Mouse (Mus musculus) ovary, postnatal 10 days (tissue): Measurements from ENCODE around the gene Best2.

Experiments used
- DNase-seq: peaks from one replicate; pipeline ENCODE4 v3.0.0; 2022; ENCODE audit warnings: low spot score

Best2 gene

DNA sequence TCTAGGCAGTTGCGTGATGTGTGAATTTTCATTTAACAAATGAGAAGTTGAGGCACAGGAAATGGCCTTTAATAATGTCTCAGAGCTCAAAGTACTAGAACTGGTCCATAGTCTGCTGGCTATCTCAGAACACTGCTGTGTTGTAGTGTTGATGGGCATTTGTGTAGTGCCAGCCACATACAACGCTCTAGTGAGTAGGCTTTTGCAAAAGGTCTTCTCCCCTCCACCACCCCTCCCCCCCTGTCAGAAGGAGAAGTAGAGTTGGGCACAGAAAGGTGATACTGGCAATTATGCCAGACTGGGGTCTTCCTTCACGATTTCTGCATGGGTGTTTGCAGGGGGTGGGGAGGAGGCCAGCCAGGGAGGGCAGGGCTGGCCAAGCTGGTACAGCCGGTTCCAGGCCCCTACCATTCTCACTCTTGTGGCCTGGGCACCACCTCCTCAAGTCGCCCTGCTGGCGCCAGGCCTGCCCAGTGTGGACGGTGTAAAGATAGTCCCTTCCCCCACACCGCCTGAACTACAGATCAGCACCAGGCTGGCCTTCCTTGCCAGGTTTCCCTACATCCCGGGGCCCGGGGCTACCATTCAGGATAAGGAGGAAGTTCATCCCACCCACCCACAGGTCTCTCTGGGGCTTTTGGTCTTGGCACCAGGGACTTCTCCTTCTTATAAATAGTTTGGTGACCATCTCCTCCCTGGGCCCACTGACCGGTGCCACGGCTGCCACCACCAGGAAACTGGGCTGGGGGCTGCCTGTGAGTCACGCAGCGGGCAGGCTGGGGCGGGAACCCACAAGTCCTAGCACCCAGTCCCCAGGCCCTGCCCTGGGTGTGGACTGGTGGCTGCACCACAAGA lies 32.5 kb downstream of the Best2 start:
- no peak for DNase-seq

DNA sequence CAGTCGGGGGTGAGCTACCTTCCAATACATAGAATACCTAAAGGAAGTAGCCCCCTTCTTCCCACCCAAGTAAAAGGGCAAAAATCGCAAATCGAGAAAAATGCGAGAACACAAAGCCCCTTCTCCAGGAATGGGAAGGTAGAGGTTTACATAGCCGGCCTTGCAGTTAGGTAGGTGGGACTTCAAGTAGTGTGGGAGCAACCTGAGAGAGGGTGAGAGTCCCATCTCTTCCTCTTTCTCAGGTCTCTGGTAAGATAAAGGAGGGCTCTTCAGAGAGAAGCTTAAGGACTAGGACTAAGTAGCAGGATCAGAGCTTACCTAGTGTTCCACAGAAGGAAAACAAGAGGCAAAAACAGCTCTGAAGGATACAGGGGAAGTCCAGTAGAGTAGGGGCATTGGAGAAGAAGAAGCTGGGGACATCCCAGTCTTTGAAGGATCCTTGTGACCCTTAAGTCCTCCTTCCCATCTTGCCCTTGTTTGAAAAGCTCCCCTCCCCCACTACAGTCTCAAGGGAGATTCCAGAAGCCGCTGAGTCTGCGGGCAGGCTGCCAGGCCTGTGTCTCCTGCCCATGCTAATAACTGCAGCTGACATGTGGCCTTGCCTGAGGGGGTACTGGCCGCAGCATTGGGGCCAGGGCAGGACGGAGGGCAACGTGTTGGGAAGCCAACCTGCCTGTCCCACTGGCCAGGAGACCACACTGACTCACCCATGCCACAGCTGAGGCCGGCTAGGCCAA lies 33.5 kb downstream of the Best2 start:
- DNase-seq: no peak

DNA sequence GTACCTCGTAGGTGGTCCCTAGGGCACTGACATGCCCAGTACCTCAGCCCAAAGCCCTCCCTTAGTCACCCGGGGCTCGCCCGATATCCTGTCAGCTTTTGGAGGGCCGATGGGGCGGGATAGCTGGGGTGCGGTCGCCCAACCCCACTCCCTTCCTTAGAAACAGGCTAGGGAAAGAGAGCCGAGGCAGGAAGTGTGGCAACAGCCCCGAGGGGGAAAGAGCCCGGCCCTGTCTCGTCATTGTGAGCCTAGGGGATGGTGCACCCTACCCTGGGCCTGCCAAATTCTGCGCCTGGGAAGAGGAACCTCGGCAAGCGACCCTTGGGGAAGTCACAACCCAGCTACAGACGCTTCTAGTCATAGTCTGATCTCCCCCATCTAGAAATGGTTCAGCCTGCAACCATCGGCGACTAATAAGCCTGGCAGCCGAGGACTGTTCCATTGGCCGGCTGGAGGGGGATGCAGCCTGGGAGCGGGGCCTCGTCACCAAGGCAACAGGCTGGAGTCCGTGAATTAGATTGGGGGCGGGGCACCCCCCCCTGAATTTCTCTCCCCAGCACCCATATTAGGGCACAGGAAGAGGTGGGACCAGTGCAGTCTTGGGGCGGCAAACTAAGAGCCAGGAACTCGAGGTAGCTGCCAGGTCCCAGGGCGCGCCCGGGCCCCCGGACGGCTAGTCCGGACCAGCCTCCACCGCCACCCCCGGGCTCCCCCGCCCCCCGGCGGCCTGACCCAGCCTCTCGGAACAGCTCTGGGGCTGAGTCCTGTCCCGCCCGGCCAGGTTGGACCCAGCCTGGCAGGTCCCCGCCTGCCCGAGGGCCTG lies 34.5 kb downstream of the Best2 start:
- DNase-seq: peak; percentile 76

DNA sequence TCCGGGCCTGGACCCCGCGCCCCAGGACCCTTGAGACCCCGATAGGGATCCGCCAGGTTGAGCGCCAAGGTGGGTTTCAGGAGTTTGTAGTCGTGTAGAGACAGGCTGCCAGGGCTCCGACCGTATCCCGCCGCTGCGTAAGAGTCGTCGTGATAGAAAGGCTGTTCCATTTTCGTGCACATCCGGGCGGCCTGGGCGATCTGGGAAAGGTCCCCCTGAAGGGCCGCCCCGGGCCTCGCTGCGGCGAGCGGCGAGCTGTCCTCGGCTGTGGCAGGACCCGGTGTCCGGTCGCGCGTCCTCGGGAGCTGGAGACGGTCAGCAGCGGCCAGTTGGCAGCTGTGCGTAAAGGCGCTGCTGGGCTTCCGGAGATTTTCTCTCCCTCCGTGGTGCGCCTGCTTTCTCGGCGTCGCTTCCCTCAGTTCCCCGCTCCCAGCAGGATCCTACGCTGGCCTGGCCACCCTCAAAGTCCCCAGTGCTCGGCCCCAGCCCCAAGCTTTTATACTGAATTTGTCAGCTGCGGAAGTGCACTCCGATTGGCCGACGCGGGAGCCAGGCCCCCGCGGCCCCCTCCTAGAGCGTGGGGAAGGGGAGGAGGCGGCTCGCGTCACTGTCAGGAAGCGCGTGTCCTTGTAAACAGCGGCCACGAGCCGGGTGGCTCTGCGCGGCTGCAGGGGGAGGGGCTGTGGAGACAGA lies 35.9 kb downstream of the Best2 start, which contains the start of gene Junb:
Gene Junb (minus strand): TSS at position 471 of the 693 bp plus-strand sequence.
- peak; percentile 94 for DNase-seq

DNA sequence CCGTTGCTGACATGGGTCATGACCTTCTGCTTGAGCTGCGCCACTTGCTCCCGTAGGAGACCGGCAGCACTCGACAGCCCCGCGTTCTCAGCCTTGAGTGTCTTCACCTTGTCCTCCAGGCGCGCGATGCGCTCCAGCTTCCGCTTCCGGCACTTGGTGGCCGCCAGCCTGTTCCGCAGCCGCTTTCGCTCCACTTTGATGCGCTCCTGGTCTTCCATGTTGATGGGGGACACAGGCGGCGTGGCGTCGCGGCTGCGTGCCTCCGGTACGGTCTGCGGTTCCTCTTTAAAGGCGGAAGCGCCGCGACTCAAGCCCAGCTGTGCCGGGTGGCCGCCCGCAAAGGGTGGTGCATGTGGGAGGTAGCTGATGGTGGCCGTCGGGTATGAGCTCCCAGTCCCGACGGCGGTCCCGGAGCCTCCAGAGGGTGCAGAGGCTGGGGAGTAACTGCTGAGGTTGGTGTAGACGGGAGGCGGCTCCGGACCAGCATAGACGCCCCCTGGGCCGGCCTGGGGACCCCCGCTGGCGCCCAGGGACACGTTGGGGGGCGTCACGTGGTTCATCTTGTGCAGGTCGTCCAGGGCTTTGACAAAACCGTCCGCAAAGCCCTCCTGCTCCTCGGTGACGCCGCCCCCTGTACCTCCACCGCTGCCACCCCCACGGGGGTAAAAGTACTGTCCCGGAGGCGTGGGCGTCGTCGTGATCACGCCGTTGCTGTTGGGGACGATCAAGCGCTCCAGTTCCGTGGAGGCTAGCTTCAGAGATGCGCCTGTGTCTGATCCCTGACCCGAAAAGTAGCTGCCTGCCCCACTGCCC lies 36.7 kb downstream of the Best2 start:
- DNase-seq: no peak

DNA sequence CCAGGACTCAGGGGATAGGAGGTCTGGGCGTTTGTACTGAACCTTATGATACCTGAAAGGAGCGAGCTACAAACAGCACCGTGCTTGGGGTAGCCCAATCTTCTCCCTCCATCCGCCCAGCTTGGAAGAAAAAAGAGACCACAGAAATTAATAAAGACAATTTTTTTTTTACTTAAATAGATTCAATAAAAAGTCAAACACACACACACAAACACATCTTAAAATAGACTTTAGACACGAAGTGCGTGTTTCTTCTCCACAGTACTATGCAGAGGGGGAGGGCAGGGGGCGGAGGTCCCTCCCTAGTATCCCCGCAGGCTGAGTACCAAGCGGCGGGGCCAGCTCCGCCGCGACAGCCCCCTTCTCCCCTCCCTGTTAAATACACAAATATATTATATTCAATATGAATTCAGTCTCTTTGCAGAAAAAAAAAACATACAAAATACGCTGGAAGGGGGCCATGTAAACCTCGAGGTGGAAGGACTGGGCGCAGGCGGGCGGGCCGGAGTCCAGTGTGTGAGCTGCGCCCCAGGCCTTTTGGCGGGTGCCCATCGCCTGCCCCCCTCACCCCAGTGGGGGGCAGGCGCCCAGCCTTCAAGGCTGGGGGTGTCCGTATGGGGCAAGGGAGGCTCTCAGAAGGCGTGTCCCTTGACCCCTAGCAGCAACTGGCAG lies 37.4 kb downstream of the Best2 start:
- no peak for DNase-seq

DNA sequence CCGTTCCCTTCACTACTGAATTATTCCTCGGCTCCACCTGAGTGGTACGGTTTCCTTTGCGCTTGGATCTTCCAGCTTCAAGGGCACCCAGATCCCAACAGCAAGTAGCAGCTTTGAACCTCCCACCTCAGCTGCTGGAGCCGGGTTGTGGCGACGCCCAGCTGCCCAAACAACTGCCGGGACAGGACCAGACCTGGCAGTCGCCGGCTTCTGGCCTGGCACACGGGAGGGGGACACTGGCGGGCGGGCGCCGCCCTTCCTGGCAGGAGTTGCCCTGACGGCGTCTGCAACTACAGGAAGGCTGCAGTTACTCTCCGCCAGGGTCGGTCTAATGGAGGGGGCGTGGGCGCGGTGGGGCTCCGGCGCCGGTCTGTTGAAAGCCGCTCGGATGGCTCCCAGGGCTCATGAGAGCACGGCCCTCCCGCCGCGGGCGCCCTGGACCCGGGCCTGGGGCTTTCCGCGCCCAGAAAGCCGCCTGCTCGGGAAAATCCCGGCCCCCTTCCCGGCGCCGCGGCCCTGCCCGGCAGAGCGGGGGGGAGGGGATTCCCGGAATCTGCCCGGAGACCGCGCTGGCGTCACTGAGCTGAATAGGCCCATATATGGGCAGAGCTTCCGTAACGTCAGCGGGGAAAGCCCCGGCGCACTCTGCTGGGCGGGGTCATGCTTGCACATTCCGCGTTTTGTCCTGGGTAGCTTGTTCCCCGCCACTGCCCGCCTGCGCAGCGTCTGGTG lies 38.1 kb downstream of the Best2 start:
- DNase-seq: peak; percentile 80

DNA sequence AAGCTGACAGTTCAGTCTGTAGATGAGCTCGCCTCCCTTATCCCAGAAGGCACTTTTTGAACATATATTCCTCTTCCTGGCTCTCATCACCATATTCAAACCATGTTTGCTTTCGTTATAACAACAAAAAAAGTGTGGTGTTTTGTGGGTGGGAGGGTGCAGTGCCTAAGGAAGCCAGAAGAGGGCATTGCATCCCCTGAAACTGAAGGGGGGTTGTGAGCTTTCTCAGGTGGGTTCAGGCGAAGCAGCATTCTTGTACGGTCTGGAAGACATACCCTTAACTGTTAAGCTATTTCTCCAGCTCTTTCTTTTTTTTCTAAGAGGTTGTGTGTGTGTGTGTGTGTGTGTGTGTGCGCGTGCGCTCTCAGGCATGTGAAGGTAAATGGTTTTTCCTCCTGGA lies 38.9 kb downstream of the Best2 start:
- no peak for DNase-seq

DNA sequence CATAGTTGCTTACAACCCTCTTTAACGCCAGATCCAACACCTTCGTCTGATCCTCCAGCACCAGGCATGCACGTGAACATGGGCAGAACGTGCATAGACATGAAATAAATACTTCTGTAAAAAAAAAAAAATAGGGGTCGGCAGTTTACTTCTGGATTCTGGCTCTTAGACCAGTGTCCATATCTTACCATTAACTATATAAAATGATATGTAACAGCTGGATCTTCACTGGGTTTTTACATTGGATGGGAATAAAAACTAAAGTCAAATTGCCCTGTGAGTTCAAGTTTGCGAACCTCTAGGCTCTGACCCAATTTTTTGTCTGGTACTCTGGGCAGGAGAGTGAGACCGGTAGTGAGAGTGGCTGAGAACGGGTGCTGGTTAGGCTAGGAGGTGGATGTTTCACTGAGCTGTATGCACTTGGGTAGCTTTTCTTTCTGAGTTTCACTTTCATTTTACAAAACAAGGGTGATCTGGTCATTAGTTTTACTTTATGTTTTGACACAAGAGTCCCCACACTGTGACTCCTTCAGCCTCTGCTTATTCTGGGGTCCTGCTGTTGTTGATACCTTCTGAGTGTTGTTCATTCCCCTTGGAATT lies 39.7 kb downstream of the Best2 start:
- no peak for DNase-seq

DNA sequence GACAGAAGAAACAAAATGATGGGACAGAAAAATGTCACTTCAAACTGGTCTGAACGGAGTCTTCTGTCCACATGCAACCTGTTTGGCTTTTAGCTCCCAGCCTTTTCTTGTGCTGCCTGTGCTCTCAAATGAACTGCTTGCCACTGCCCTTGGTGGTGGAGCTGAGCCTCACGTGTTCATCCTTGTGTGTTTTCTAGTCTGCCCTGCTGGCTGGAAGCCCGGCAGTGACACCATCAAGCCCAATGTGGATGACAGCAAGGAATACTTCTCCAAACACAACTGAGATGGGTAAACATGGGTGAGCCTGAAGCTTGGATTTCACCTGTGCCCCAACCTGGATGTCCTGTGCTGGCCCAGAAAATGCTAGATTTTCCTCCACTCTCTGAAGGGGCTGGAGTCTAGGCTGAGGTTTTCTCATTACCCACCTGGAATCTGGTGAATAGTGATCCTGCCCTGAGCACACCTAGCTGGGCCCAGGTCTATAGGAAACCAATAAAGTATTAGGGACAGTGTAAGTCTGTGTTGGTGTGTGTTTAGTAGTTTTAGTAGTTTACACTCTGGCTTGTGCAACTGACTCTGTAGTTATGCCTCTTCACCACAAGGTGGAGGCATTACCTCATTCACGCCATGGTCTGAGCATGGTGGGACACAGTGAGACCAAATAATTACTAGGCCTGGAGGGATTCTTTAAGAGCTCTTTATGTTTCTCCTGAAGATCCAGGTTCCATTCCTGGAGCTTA lies 40.4 kb downstream of the Best2 start:
- no peak for DNase-seq

DNA sequence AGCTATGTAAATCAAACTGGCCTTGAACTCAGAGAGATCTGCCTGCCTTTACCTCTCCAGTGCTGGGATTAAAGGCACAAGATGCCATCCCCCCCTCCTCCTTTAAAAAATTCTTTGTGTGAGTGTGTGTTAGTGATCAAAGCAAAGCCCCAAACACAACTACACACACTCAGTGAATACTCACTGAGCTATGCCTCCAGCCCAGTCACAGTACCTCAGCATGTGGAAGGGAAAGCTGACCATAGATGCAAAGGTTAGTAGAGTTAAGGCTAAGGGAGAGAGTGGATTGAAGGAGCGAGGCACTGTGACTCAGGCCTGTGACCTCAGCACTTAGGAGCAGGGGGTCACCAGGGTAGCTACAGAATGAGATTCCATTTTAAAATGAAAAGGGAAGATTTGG lies 41.3 kb downstream of the Best2 start:
- DNase-seq: no peak

DNA sequence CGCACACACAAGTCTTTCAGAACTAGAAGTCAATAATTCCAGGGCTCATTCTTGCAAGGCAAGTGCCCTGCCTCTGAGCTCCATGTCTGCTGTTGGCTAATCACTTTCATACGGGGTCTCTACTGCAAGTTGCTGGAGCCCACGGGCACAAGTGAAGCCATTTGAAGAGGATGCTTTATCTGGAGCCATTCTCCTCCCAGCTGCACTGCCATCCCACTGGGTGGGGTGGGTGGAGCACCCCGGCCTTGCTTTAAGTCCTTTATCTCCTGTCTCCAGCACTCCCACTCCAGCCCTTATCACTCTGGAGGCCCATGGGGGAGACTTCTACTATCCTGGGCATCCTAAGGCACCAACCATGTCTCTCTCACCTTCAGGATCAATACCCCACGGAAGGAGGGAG lies 43.4 kb downstream of the Best2 start:
- no peak for DNase-seq

DNA sequence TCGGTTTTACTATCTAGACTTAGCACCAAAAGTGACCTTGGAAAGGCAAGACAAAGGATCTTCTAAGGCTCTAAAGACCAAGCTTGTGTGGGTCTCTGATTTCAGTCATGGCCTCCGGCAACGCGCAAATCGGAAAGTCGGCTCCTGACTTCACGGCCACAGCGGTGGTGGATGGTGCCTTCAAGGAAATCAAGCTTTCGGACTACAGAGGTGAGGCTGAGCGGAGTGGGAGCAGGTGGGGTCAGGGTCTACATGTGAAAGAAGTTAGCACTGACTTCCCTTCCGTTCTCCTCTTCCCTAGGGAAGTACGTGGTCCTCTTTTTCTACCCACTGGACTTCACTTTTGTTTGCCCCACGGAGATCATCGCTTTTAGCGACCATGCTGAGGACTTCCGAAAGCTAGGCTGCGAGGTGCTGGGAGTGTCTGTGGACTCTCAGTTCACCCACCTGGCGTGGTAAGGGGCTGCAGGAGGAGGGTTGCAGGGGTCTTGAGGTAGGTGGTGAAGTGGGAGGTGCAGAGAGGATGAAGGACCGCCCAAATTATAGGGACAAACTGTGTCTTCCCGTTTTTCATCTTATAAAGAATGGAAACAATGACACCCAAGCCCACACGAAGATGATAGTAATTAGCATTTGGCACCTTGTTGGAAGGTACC lies 44.1 kb downstream of the Best2 start:
- no peak for DNase-seq

DNA sequence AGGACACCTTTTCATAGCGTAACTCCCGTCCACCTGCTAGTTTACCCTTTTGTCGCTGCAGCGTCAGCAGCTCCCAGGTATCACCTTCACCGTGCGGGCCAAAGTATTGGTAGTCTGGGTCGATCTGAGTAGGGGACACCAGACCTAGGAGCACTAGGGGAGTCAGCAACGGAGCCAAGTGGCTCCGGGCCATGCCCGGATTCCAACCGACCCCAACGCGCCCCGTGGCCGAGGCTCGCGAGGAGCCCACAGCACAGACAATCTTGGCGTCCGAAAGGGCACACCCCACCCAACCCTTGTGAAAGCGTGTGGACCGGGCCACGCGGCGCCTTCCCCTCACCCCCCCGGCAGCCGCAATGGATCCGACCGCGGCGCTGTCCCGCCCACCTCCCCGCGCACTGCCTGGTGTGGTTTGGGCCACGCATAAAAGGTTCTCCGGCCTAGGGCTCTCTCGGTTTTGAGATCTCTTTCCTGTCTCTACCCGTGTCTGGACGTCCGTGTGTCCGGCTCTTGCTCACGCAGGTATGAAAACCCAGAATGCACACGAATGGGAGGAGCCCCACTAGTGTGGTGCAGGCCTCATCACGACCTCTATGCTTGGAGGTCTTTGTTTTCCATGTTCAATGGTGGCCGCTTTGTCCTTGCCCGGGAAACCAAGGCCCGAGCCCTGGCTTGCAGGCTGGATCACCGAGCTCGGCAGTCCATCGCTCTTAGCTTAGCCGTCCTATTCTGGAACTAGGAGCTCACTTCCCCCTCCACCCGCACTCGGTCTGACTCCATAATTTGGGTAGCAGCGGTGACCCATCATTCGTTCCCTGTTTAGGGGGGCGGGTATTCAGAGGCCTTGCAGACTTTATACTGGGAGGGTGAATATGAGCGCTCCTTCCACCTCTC lies 44.8 kb downstream of the Best2 start, which contains the start of the genes Gm49661, Prdx2 and Rnaseh2a:
Gene Gm49661 (minus strand): TSS at position 193 of the 894 bp plus-strand sequence.
Gene Prdx2 (plus strand): TSS at position 347 of the 894 bp plus-strand sequence.
Gene Rnaseh2a (minus strand): TSS at position 527 of the 894 bp plus-strand sequence.
- DNase-seq: no peak

DNA sequence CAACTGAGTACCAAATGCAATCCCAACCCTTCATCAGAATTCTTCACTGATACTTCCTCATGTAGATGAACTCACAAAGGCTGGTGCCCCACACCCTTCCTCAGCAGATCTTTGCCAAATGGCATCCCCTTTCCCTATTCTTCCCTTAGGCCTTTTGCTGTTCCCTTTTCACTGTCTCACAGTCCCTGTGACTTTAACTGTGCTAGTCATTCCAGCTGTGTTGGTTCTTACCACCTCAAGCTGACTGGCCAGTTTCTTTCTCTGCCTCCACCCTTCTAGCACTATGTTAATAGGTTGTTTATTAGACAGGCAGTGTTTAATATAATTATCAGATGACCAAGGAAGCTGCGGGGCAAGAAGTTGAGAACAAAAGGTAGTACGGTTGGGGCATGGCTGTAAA lies 45.7 kb downstream of the Best2 start:
- no peak for DNase-seq

DNA sequence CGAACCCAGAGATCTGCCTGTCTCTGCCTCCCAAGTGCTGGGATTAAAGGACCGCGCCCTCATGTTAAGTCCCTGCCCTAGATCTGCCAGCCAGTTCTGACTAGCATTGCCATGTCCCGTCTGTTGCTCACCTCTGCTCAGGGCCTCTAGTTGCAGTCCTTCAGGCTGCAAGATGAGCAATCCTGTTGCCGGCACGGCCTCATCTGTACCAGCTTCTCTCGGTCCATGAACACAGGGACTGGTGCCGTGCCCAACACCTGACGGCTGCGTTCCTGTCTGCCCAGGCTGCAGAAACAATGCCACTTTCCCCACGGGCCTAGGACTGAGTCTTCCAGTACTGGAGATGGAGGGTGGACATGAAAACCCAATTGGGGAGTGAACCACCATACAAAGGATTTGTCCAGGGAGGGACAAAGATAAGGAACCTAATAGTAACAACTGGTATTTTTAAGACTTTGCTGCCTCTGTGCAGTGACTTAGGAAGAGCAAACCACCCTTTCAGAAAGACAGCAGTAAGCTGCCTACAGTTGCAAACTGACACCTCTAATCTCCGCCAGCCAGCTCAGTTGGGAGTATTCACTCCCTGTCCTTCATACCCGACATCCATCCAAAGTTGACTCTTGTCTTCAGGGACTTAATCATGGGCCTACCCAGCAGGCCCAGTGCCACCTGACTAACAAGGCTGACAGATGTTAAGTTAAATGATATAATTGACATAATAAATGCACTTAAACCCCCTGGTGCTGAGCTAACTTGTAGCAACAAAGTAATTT lies 46.6 kb downstream of the Best2 start:
- DNase-seq: no peak
